ENCODE assay signal across 18 mouse cellular contexts in the genomic region with DNA sequence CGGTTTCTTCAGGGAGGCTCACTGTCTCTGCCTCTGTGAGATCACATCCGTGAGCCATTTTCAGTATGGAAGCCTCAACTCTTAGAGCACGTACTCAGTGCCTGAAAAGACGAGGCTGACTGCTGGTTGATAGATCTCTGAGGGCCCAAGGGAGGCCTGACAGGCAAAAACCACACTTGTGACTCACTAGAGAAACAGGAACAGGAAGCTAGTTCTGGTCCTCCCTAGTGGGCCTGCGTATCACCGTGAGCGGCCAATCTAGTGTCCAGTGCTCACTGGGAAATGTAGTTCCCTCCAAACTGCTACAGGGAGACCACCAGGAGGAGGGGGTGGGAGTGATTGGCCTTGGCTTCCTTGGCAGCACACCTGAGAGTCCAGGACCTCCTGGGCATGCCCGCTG. TPM values are rescaled to one million over a fixed set of nuclear protein-coding genes. Genes with fewer than 3 reads are reported as not detected.
A peak's percentile ranks its signal among the peaks of the same experiment; 100 is the strongest.
DNase-seq lines count a peak whose midpoint lies in the region; ATAC-seq and TF ChIP-seq lines count a peak whose summit lies in the region.
"Had no signal": no experiment of that assay in that cellular context is flagged by ENCODE, and none has a peak within 500 bp of the region (broad histone marks: within the 10 kb centered on the region; RNA-seq: fewer than 3 reads in every experiment).

No protein-coding gene starts in this region.

- peak overlapping the region; percentile 41 for H3K4me3 ChIP-seq in bone marrow macrophage, adult 2 months (ENCODE audit: insufficient read depth, low read length)
- no peak overlapping the region for H3K4me3 ChIP-seq in macrophage (ENCODE audit: inconsistent target)
- H3K4me3 ChIP-seq: embryonic facial prominence, embryonic 13.5 days; intestine, embryonic 15.5 days; midbrain, embryonic 15.5 days had no signal

- 34% methylated on average over 6 of the region's 8 CpGs for WGBS in macrophage (ENCODE audit: missing documents)

- peaks cover 33% of the 10 kb centered on the region for H3K4me1 ChIP-seq in bone marrow macrophage, adult 2 months (ENCODE audit: control insufficient read depth, insufficient read depth, low read length)
- H3K4me1 ChIP-seq: embryonic facial prominence, embryonic 13.5 days; intestine, embryonic 15.5 days; midbrain, embryonic 15.5 days had no signal

- peak overlapping the region; percentile 91 for H3K27ac ChIP-seq in bone marrow macrophage, adult 2 months (ENCODE audit: insufficient read depth, low read depth, low read length)
- H3K27ac ChIP-seq in macrophage = peak overlapping the region; percentile 71
- H3K27ac ChIP-seq: embryonic facial prominence, embryonic 13.5 days; intestine, embryonic 15.5 days; liver, embryonic 14.5 days; midbrain, embryonic 15.5 days had no signal

- peak; percentile 81 for DNase-seq in 3T3-L1 (ENCODE audit: low read depth, low spot score)
- DNase-seq in 416B (ENCODE audit: low read depth) = peak; percentile 93
- no peak for DNase-seq in layer of hippocampus, adult 11-12 months (ENCODE audit: low spot score)
- DNase-seq: adrenal gland, postnatal 25 days; cerebellum, adult 9-10 months; forebrain, postnatal 0 days; right cerebral cortex, postnatal 25 days had no signal

- no peak for TF ChIP-seq POLR2A in bone marrow macrophage, adult 2 months (IDR thresholded peaks at IDR 0.05; ENCODE audit: borderline replicate concordance, low read depth, low read length)

- TF ChIP-seq CTCF in bone marrow macrophage, adult 2 months (IDR thresholded peaks at IDR 0.05; ENCODE audit: low read depth, low read length) = no peak

- ATAC-seq in erythroblast, adult 5-6 weeks (replicated peaks; ENCODE audit: low FRiP score, poor library complexity, severe bottlenecking) = no peak
- ATAC-seq in erythroid progenitor cell, adult 5-6 weeks (replicated peaks; ENCODE audit: low FRiP score, poor library complexity, severe bottlenecking) = no peak
- ATAC-seq: forebrain, postnatal 0 days; intestine, embryonic 15.5 days; midbrain, embryonic 15.5 days had no signal

- H3K36me3 ChIP-seq in macrophage (ENCODE audit: inconsistent target) = no peaks in the 10 kb centered on the region
- H3K36me3 ChIP-seq: embryonic facial prominence, embryonic 13.5 days; intestine, embryonic 15.5 days; midbrain, embryonic 15.5 days had no signal

- no peaks in the 10 kb centered on the region for H3K79me2 ChIP-seq in macrophage (ENCODE audit: inconsistent target)

RNA-seq across cellular contexts. Expression of gene Mefv, which starts 18.6 kb away (rescaled TPM):
- 62.0 and 64.0 TPM in 2 replicates for polyA plus RNA-seq in bone marrow macrophage, adult 2 months (2012; ENCODE audit: insufficient read depth, insufficient read length, missing spikeins)
- total RNA-seq in macrophage (2018; cell fraction: chromatin; rRNA removed) = 100 to 1,000 TPM in 6 of 26 experiments, 10 to 100 TPM in 17, 1 to 10 TPM in 3; 2.9 to 231 (median 39.7) TPM
- 10 to 100 TPM in 13 of 26 experiments, 1 to 10 TPM in 13; 1.5 to 51.7 (median 10.1) TPM for total RNA-seq in macrophage (2018; cell fraction: cytosol; rRNA removed)
- total RNA-seq in macrophage (2018; cell fraction: nucleus; rRNA removed) = 100 to 1,000 TPM in 9 of 26 experiments, 10 to 100 TPM in 14, 1 to 10 TPM in 3; 6.1 to 325 (median 76.0) TPM
- 2.8 to 7.3 TPM (median 3.5 TPM) in 3 replicates for polyA plus RNA-seq in macrophage (2018)
- 1.9 and 4.2 TPM in 2 replicates for total RNA-seq in erythroblast, adult 5-6 weeks (2015; ENCODE audit: low replicate concordance)
- 8.4 and 12.0 TPM in 2 replicates for total RNA-seq in erythroblast, adult 5-6 weeks (2017; ENCODE audit: low replicate concordance)
- total RNA-seq in erythroid progenitor cell, adult 5-6 weeks (2015; ENCODE audit: low replicate concordance) = 3.8 TPM in 1 of 2 replicates, not detected in the other
- total RNA-seq in erythroid progenitor cell, adult 5-6 weeks (2017; ENCODE audit: low replicate concordance) = 2.6 and 6.1 TPM in 2 replicates
- total RNA-seq: adrenal gland, postnatal 25 days; forebrain, postnatal 0 days; heart, postnatal 25 days; layer of hippocampus, adult 18-20 months; left cerebral cortex, postnatal 10 days had no signal
- polyA plus RNA-seq: embryonic facial prominence, embryonic 13.5 days; forebrain, postnatal 0 days; intestine, embryonic 15.5 days; midbrain, embryonic 15.5 days had no signal

RNA-seq across cellular contexts. Expression of gene Zfp263, which starts 44.6 kb away (rescaled TPM):
- 81.0 and 85.1 TPM in 2 replicates for polyA plus RNA-seq in bone marrow macrophage, adult 2 months (2012; ENCODE audit: insufficient read depth, insufficient read length, missing spikeins)
- 1,000 to 10,000 TPM in 10 of 26 experiments, 100 to 1,000 TPM in 16; 250 to 1,889 (median 705) TPM for total RNA-seq in macrophage (2018; cell fraction: chromatin; rRNA removed)
- 100 to 1,000 TPM in 7 of 26 experiments, 10 to 100 TPM in 19; 32.9 to 187 (median 57.1) TPM for total RNA-seq in macrophage (2018; cell fraction: cytosol; rRNA removed)
- 1,000 to 10,000 TPM in 3 of 26 experiments, 100 to 1,000 TPM in 23; 138 to 1,215 (median 590) TPM for total RNA-seq in macrophage (2018; cell fraction: nucleus; rRNA removed)
- polyA plus RNA-seq in macrophage (2018) = 33.4 to 51.2 TPM (median 45.8 TPM) in 3 replicates
- 5.4 and 7.5 TPM in 2 replicates for total RNA-seq in erythroblast, adult 5-6 weeks (2015; ENCODE audit: low replicate concordance)
- 5.6 and 6.5 TPM in 2 replicates for total RNA-seq in erythroblast, adult 5-6 weeks (2017; ENCODE audit: low replicate concordance)
- 7.1 and 11.9 TPM in 2 replicates for total RNA-seq in erythroid progenitor cell, adult 5-6 weeks (2015; ENCODE audit: low replicate concordance)
- 5.9 and 17.5 TPM in 2 replicates for total RNA-seq in erythroid progenitor cell, adult 5-6 weeks (2017; ENCODE audit: low replicate concordance)
